Mouse (Mus musculus) ovary, postnatal 14 days (tissue): ENCODE measurements around the gene A930004D18Rik.

Experiments used
- DNase-seq: peaks from one replicate; pipeline ENCODE4 v3.0.0; 2022; ENCODE audit warnings: low spot score

Gene A930004D18Rik

DNA sequence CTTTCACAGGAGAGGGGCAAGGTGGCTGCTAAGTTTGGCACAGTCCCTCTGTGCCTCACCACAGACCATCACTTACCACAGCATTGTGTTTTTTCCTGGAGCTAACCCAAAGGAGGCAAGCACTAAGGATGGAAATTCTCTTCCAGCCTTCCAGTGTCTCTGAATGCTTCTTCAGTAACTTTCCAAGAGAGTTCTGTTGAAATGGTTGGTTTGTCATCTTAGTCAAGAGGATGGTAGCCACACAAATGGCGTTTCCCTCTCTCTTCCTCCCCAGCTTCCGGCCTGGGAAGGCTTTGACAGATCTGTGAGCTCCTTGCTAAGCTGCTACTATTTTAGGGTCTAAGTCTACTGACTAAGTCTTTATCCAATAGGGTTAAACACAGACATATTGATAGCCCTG lies at the start of gene A930004D18Rik:
Gene A930004D18Rik (minus strand): TSS at position 247 of the 400 bp plus-strand sequence.
- no peak for DNase-seq

DNA sequence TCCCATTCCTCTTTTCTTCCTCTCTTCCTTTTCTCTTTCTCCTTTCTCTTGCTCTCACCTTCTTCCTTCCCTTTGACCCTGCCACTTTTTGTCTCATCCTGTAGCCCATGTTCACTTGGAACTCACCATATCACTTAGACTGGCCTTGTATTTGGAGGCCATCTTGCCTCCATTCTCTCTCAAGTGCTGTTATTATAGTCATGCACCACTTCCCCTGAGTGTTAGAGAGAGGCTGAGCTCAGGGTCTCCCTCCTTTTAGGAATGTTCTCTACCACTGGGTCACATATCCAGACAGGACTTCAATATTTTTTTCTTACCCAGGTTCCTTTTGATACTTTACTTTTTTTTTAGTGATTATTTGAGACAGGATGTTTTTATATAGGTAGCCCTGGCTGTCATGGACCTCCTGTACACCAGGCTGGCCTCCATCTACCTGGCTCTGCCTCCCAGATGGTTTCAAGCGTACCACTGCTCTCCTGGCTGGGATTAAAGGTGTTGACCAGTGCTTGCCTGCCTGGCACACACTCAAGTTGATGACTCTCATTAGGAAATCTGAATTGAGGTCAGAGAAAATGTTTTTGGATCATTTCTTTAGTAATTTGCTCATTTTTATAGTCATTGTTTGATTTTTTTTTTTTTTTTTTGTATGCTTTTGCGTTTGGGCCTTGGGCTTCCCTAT lies 42.8 kb upstream of the A930004D18Rik start:
- DNase-seq, result no peak

DNA sequence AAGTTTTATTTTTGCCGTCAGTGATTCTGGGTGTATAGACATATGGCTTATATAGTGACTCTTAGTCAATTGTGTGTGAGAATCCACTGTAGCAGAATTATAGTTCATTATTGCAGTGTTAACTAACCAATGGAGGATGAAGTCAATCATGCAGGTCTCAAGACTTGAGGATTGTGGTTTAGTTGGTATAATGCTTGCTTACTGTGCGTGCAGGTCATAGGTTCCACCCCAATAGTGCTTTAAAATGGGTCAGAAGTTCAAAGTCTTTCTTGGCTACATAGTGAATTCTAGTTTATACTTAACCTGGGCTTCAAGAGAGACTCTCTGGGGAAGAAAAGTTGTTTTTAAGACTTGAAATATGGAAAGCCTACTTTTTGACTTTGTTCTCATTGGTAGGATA lies 34.4 kb upstream of the A930004D18Rik start:
- no peak for DNase-seq

DNA sequence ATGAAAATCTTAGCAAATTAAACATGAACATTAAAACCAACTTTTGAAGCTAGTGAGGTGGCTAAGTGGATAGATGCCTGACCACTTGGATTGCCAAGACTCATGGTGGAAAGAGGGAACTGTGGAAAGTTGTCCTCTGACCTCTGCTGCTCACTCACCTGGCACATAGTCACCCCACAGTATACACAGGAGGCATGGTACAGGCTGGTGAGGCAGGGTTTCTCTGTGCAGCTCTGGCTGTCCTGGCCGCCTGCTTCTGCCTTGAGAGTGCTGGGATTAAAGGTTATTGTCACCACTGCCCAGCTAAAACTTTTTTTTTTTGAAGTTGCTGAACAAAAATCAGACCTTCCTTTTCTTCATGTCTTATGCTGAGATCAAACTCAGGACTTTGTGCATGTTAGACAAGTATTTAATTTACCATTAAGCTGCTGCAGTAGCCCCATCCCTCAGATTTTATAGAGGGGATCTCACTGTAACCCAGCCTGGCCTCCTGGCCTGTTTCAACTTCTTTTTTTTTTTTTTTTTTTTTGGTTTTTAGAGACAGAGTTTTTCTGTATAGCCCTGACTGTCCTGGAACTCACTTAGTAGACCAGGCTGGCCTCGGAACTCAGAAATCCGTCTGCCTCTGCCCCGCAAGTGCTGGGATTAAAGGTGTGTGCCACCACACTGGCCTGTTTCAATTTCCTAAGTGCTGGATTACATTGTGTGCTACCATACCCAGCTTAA lies 30.7 kb upstream of the A930004D18Rik start:
- no peak for DNase-seq

DNA sequence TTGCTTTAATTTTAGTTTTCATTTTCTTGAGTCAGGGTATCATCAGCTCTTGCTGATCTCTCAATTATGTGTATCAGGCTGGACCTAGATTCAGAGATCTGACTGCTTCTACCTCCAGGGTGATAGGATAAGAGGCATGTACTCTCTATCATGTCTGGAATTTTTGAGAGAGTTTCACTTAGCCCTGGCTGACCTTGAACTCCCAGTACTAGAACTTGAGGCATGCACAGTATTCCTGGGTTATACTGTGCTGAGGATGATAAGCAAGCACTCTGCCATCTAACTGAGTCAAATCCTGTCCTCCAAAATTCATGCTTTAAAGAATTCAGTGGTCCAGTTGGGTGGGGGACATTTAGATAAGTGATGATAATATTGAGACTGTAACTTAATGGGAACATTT lies 28.9 kb upstream of the A930004D18Rik start:
- no peak for DNase-seq

DNA sequence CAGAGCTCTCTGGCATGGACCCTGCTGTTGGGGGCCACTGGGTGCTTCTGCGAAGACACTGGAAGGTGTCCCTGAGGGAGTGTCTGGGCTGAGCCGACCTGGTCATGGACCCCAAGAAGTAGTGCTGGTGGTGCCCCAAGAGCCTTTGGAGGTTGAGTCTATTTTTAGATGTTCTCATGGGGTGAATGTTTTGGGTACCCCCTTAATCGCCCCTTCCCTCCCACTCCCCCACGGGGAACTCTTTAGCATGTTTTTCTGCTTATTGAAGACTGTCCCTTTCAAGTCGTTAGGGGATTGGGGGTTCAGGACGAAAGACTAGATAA lies 28.1 kb upstream of the A930004D18Rik start:
- no peak for DNase-seq

DNA sequence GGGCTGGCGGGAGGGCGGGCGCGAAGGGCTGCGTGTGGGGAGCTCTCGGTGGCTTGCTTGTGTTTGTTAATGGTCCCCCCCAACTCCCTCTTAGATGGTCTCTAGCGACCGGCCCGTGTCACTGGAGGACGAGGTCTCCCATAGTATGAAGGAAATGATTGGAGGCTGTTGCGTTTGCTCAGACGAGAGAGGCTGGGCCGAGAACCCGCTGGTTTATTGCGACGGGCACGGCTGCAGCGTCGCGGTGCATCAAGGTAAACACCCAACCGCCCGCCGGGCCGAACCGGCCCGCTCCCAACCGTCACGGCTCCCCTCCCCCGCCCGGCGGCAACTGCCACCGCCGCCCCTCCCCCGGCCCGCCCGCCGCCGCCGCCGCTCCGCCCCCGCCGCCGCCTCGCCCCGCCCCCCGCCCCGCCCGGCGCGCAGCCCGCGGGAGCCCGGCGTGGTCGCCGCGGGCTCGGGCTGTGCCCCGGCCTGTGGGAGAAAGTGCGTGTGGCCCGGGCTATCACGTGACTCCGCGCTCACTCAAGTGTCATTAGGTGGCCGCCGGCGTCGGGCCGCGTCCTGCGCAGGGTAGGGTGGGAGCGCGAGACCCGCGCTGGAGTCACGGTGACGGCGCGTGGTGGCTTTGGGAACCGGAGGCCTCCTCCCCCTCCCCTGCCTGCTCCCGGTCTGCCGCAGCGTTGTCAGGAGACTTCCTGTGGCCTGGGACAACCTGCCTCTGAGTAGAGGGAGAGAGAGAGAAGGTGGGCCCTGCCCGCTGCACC lies 27.6 kb upstream of the A930004D18Rik start:
- DNase-seq, result no peak

DNA sequence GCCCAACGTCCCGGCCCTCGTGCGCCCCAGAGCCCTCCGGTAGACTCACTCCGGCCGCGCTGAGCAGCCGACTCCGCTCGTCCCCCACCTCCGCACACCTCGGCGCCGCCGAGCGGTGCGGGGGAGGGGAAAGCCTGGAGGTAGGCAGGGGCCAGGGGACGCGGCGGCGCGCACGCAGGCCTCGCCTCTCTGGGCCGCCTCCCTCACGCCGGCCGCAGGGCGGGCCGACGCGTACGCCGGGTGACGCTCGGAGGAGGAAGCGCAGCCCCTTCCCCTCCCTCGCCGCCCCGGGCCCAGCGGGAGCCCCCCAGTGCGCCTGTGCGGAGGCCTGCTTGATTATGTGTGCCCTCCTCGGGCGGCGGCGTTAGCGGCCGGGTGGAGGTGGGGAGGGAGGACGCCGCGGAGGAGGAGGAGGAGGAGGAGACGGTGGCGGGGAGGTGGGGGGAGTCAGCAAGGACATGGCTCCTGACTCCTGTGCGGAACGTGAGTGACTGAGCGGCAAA lies 26.9 kb upstream of the A930004D18Rik start:
- DNase-seq, result peak; percentile 88

DNA sequence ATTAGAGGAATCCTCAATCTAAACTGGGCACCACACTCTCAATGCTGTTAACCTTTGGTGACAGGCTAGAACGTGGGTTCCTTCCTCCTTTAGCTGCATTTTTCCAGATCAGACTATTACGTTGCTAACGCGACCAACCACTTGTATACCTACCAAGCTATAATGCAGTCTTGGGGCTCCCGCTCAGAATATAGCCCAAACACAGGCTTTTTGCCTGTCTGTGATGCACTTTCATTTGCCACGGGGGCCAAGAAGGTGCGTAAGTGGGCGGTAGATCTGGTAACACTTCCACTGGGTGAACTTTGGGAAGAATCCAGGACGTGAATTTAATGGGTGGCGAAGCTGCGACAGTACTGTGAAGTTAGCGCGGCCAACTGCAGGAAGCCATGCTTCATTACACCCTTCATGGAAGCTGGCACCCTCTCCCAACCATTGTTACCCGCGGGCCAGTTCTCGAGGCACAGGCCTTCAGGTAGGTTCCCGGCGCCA lies 26.3 kb upstream of the A930004D18Rik start:
- DNase-seq, result no peak

DNA sequence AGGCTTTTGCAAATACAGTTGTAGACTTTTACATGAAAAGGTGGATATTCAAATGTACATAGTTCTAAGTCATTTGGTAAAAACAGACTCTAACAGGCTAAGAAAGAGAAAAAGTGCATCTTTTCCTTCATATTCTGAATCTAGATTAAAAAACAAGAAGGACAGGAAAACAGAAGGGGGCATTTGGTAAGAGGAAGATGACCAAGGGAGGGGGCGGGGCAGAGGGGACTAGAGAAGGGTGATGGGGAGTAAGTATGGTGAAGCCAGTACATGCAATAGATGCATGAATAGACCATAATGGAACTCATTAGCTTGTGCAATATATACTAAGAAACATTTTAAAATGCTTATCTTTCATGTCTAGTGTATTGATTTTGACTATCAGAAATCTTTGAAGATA lies 22.9 kb upstream of the A930004D18Rik start:
- DNase-seq, result no peak

DNA sequence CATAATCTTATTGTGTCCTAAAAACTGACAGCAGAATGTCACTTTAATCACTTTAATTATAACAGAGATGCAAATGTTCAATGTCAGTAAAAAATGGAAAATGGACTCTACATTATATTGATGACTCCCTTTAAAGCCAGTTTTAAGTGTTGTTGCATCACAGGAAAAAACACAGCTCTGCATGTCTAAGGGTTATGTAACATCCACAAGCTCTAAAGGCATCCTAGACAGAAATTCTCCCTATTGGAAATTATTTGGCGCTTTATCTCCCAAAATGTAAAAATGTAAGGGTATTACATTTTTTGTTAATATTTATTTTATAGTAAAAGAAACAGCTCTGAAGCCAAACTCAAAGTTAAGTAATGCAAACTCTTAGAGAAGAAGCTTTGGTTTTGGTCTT lies 22.4 kb upstream of the A930004D18Rik start:
- no peak for DNase-seq

DNA sequence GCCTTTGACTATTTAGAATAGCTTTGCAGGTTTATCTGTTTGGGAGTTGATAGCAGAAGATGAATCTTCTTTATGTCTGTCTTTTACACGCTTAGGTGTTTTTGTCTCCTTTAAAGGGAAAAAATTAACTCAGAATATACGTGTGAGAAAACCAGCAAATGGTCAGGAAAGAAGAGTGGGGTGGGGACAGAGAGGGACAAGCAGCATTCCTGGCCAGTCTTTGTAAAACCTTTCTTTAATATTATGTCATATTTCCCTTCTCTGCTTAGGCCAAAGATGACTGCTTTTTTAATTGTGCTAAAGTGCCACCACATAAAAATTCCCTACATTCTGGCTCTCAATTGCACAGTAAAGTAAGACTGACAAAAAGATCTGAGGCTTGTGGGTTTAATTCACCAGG lies 21.5 kb upstream of the A930004D18Rik start:
- no peak for DNase-seq

DNA sequence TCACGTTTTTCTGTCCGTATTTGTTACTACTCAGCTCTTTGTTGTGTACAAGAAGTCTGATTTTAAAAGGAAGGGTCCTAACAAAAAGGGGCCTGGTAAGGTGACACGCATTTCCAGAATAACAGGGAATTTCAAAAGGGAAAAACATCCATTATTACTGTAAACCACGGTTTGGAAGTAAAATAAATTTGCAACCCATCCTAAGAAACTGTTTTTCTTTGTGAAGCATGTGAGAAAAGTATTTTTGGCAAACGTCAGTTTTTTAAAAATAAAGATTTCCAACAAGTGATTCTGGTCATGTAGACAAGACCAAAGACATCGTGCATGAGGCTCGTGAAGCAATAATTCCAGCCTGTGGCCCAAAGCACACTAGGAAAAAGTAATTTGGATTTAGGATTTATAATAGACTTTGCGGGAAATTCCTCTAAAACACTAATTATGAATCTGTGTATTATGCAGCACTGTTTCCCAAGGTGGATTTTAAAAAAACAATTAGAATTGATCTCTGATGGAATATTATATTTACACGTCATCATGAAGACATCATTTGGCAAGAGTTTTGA lies 20.7 kb upstream of the A930004D18Rik start:
- no peak for DNase-seq

DNA sequence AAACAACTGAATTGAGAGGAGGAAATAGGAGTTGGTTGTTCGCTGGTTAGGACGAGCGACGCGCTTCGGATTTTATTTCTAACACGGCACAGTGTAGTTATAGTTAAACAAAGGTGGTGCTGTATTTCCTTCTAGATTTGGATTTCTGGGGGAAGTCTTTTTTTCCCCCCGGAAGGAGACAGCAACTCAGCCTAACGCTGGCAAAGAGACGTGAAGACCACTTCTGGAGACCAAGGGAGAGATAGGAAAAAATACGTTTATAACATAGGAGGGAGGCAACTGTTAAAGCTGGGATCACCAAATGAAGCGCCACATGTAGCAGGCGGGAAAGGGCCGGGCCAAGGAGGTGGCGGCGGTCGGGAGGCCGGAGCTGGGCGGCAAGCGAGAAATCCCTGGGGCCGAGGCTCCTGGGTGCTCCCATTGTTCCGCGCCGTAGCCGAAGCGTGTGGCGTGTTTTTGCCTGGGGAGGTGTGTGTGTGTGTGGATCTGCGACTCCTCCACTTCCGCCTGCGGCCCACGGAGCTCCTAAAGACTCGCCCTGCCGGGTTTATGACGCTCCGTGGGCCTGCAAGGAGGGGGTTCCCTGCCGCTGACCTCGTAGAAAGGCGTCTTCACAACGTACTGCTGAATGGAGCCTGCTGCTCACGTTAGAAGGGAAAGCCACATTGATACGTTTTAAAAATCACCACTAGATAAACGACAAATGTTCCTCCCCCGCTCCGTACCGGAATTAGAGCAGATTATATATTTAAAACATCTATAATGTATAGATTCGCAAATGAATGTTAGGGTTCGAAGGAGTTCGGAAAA lies 20.0 kb upstream of the A930004D18Rik start:
- DNase-seq, result no peak

DNA sequence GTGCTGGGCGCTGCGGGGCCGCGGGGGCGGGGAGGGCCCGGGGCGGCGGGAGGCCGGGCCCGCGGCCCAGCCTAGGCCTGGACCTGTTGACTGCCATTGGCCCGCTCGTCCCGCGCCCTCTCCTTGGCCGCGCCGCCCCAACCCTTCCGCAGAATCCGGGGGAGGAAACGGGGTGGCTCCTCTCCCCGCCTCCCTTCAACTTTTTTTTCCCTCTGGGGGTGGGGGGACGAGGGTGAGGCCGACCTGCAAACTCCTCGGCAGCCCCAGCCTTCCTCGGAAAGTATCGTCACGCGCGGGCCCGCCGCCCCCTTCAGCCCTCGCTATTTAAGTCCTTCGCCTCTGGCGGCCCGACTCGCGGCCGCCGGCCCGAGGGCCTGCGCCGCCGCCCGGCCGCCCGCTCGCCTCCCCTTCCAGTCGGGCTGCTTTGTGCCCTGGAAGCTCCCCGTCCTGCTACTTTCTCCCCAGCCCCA lies 19.3 kb upstream of the A930004D18Rik start:
- peak; percentile 90 for DNase-seq

DNA sequence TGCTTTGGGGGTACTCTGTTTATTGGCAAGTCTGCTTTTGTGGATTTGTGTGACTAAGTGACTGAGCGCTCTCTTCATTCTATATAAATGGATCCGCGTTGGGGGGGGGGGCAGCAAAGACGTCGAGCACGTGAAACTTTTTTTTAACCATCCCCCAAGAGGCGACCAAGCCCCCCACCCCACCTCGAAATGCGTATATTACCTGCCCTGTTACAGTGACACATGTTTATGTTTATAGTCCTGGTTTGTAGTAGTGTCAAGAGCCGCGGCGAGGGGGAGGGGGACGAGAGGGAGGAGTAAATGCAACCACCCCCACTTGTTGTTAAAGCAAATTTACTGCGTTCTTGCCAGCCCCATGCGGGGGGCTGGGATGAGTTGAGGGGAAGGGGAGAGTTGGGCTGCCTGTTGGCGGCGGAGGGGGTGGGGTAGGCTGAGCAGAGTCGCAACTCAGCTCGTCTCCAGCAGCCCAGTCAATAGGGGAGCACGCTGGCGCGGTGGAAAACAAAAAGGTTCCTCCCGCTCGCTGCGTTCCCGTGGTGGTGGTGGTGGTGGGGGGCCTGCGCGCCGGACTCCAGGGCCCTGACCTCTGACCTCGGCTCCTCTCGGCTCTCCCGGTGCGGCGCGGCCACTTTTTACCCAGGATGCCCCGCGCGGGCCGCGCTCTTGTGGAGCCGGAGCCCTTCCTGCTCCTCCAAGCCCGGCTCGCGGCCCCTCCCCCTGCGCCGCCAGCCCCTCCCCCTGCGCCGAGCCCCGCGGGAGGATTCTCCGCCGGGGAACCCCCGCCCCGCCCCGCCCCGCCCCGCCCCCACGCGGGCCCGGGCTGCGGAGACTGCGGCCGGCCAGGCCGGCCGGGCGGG lies 18.6 kb upstream of the A930004D18Rik start:
- DNase-seq, result peak; percentile 93

DNA sequence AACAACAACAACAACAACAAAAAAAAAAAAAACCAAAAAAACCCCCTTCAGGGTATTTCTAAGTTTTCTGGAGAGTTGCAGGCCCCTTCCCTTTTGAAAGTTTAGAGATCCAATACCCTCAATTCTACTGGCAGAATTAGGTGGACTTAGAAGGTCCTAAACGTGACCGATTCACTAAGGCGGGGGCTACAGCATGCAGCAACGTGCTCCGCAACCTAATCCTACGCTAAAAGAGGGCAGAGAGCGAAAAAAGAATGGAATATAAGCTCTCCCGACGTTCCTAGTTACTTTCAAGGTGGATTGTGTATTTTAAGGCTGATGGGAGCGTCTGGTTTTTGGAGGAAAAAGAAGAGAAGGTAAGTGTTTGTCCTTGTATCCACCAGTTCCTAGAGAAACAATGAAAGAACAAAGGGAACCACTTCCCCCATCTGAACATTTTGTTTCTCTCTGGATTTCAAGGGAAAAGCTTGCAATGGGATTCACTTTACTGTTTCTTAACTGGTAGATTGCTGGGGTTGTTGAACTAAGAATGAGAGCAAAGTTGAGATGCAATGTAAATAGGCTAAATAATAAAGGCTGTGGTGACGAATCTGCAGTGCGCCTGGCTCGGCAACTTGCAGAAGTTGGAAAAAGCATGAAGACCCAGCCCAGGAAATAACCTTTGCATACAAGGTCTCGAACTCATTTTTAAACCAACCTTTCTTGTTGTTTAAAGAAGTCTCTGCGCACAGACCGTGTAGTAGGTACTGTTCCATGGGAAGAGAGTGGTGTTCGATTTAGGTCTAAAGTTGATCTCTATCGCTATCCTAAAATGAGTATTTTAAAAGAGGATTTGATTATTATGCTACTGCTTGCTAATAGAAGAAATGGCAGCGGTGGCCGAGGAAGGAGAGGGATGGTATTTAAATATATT lies 17.7 kb upstream of the A930004D18Rik start, which contains the start of gene Mllt10:
Gene Mllt10 (plus strand): TSS at position 222 of the 913 bp plus-strand sequence.
- no peak for DNase-seq

DNA sequence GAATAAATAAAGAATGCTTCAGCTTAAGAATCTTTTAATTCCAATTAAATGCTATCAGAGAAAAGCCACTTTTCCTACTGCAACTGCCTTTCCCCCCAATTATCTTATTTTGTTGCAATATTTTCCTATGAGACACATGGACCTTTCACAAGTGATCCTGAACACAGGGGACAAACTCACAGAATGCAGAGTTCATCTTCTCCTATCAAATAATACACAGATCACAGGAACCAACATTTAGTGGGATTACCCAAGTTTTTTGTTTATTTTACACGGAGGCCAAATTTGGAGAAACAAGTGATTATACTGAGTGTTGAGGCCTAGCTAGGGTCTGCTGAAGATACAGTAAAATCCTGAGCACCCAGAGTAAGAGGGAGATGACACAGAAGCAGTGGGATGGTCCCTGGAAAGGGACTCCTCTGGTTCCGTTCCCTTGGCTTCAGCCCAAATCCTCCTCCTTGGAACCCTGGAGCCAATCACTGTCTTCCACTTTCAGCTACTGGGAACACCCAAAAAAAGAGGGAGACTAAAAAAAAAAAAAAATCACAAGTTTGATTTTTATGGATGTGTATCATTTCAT lies 16.5 kb upstream of the A930004D18Rik start:
- DNase-seq, result no peak
